Mouse (Mus musculus): ENCODE data around the gene Olfr1177-ps.

The Olfr1177-ps gene

GRCm38 (mm10) chr2:88346392-88346791 is at the start of gene Olfr1177-ps:
Gene Olfr1177-ps (minus strand): TSS chr2:88346492.
- CTCF ChIA-PET = no interaction called here

DNA sequence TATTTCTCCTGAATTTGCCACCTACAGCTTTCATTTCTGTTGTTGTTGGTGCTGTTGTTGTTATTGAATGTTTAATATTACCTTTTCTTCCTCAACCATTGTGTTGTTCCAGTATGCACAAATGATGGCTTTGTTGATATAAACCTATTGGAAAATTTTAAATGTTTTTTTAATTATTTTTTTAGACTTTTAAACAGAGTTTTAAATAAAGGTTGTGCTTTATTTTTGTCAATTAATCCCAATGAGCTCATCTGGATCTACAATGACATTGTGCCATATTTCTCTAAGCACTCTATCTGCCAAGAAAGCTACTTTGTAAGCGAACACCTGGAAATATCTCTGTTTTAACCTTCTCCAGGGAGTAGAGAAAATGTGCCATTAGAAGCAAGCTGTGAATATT is 40.5 kb upstream of the Olfr1177-ps start, which contains the start of gene Olfr1178:
TSS of gene Olfr1178 (plus strand) at position 301 of the 400 bp plus-strand sequence.
- CTCF ChIA-PET = no interaction called here

GRCm38 (mm10) chr2:88356304-88356703 is 10.0 kb upstream of the Olfr1177-ps start:
- CTCF ChIA-PET = no interaction called here

- CTCF ChIA-PET = no interaction called here
These were observed 9.9 kb downstream of the Olfr1177-ps start, which contains the start of gene Olfr1176 for GRCm38 (mm10) chr2:88336421-88336820. Gene Olfr1176 (plus strand): TSS chr2:88336721.

GRCm38 (mm10) chr2:88327115-88327514 is 19.2 kb downstream of the Olfr1177-ps start, which contains the start of gene Olfr1175-ps:
Gene Olfr1175-ps (minus strand): TSS chr2:88327215.
- CTCF ChIA-PET = no interaction called here

DNA sequence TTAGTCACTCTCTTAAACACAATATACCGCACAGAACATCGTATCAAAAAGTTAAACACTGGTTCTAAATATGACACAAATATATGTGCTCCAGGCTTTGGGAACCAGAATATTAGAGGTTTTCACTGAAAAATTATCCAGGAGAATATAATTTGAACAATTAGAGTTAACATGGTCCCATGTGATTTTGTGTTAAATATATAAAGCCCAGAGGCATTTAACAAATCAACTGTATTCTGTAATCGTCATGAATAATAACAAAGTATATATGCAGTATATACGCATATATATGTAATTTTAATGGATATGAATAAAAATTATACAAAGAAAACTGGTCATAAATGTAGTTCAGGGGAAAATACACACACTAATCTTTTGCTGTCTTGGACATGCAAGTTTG is 31.3 kb downstream of the Olfr1177-ps start, which contains the start of gene Olfr1174-ps:
TSS of gene Olfr1174-ps (minus strand) at position 101 of the 400 bp plus-strand sequence.
- CTCF ChIA-PET = no interaction called here
